Mouse (Mus musculus) lung, embryonic 14.5 days (tissue): ENCODE data around the gene Dok3. TPM values are rescaled to one million over a fixed set of nuclear protein-coding genes. Genes with fewer than 3 reads are reported as not detected.

Experiments
- ATAC-seq: fragments of 200-750 bp; cut with Nextera tagmentation; 2 replicates; pipeline ENCODE4 v1.8.0; 2017; ENCODE audit warnings: mild to moderate bottlenecking, moderate TSS enrichment, moderate library complexity; ENCODE audit not compliant: insufficient read depth
- DNase-seq: peaks from one replicate; pipeline ENCODE4 v3.0.0-alpha.2; 2015
- H3K27ac ChIP-seq: fragments of 300-500 bp; sonication (generic); 2 replicates; pipeline ENCODE4 v1.5.1; 2014; ENCODE audit warnings: low read depth, mild to moderate bottlenecking, moderate library complexity
- H3K27me3 ChIP-seq: fragments of 300-500 bp; sonication (generic); 2 replicates; pipeline ENCODE4 v1.6.1; 2014; ENCODE audit warnings: low read length, control low read depth; ENCODE audit not compliant: insufficient read depth
- H3K36me3 ChIP-seq: fragments of 300-500 bp; sonication (generic); 2 replicates; pipeline ENCODE4 v1.6.1; 2014; ENCODE audit warnings: control low read depth; ENCODE audit not compliant: insufficient read depth
- H3K4me1 ChIP-seq: fragments of 300-500 bp; sonication (generic); 2 replicates; pipeline ENCODE4 v1.6.1; 2014; ENCODE audit warnings: antibody characterized with exemption, control low read depth; ENCODE audit not compliant: insufficient read depth
- H3K4me2 ChIP-seq: fragments of 300-500 bp; sonication (generic); 2 replicates; pipeline ENCODE4 v1.6.1; 2014; ENCODE audit warnings: mild to moderate bottlenecking
- H3K4me3 ChIP-seq: fragments of 300-500 bp; sonication (generic); 2 replicates; pipeline ENCODE4 v1.5.1; 2014; ENCODE audit warnings: low read depth, low read length
- H3K9ac ChIP-seq: fragments of 300-500 bp; sonication (generic); 2 replicates; pipeline ENCODE4 v1.6.1; 2014
- H3K9me3 ChIP-seq: fragments of 300-500 bp; sonication (generic); 2 replicates; pipeline ENCODE4 v1.6.1; 2016; ENCODE audit warnings: low read depth, low read length, control low read depth
- CTCF ChIP-seq: IDR thresholded peaks from 2 replicates; pipeline ENCODE4 v1.5.1; 2016; ENCODE audit warnings: antibody characterized with exemption, low read depth
- WGBS: fragments of 180-500 bp; shearing (Covaris S2); extraction: QIAGEN DNeasy Blood & Tissue Kit; methylation state at CpG from one replicate; pipeline ENCODE4 v1.1.7; 2014; 5-methylcytosine and 5-hydroxymethylcytosine counted together
- polyA plus RNA-seq: library from polyadenylated mRNA; unstranded; fragments of >200 nt; fragmentation: Nextera tagmentation; extraction: Ambion mirVana; gene quantifications from 2 replicates; pipeline ENCODE4 v1.2.1, GENCODE M21; 2014

Dok3 gene
- polyA plus RNA-seq, 1 experiment from 2014 or later, result 2.6 TPM

DNA sequence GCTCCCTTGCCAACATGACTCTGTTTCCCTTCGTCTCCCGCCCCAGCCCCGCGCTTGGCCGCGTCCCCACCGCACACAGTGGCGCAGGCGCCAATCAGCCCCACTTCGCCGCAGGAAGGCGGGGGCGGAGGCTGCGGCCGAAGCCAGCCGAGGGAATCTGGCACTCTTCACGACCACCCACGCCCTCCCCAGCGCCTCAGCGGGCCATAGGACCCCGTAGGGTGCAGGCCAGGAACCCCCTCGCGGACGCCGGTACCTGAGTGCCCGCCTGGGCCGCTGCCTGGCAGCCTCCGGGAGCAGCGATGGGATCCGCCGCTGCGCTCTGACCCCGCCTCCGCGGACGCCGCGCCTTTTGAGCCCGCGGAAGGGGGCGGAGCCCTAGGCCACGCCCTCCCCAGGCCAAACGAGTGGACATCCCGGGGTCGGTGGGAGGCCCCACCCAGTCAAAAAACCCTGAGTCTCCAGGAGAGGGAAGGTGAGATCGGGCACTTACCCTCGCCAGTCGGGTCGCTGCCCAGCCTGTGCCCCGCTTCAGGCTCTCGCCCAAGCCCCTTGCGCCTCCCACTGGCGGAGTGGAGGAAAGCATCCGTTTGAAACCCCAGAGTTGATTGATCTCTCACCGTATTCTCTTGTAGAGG, 15.9 kb downstream of the Dok3 start, which contains the start of gene Pdlim7:
TSS of gene Pdlim7 (minus strand) at position 566 of the 638 bp plus-strand sequence.
- Histone ChIP-seq H3K9me3 (no peaks in the 10 kb centered on the region), H3K4me3 (peak within 1 kb of the TSS; percentile 77), H3K4me2 (peak within 1 kb of the TSS; percentile 91), H3K27ac (peak within 1 kb of the TSS; percentile 88), H3K27me3 (no peaks in the 10 kb centered on the region), H3K4me1 (peaks cover 21% of the 10 kb centered on the region), H3K9ac (peak within 1 kb of the TSS; percentile 80), H3K36me3 (peaks cover 29% of the 10 kb centered on the region)
- TF ChIP-seq CTCF, result peak; percentile 85
- ATAC-seq, result peak; percentile 42
- DNase-seq, result peak; percentile 94
- under 1% methylated on average over 55 of the region's 55 CpGs for WGBS

DNA sequence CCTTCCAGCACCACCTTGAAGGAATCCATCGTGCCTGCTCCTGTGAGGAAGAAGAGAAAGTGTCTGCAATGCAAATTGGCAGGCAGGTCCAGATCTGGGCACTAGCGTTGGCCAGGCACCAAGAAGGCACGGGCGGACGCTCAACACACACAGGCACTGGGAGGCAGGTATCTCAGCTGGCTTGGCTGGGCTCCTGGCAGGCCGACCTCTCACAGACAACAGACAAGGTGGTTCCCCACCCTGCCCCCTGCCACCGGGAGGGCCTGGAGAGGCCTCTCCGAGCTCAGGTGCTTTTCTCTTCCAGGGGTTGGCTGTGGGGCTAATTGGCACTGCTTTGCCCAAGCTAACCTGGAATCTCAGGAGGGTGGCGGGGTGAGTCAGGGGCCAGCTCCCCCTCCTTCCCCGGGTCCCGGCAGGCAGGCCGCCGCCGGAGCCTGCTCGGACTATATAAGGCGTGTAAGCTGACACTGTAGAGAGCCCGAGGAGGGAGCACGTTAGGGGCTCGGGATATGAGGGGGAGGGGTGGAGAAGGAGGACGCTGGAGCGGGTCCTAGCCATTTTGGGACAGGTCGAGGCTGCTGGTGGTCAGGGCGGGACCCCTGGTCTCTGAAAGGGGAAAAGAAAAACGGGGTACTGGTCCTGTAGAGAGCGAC, 16.6 kb downstream of the Dok3 start:
- Histone ChIP-seq H3K36me3 (peaks cover 36% of the 10 kb centered on the region), H3K27me3 (no peaks in the 10 kb centered on the region), H3K9ac (peak overlapping the region; percentile 80), H3K4me2 (peak overlapping the region; percentile 91), H3K4me1 (peaks cover 21% of the 10 kb centered on the region), H3K9me3 (no peaks in the 10 kb centered on the region), H3K4me3 (peak overlapping the region; percentile 77), H3K27ac (peak overlapping the region; percentile 88)
- DNase-seq (peak; percentile 84), ATAC-seq (peak; percentile 61)
- TF ChIP-seq CTCF, result no peak
- under 1% methylated on average over 25 of the region's 25 CpGs for WGBS

GRCm38 (mm10) chr13:55511492-55511861, 17.6 kb downstream of the Dok3 start:
- no peak for DNase-seq
- TF ChIP-seq CTCF, result no peak
- no peaks in the 10 kb centered on the region for H3K9me3 ChIP-seq
- peak overlapping the region; percentile 88 for H3K27ac ChIP-seq
- H3K4me1 ChIP-seq, result peaks cover 21% of the 10 kb centered on the region
- peak overlapping the region; percentile 80; the same call in 1 of the 2 replicates for H3K9ac ChIP-seq
- no peak for ATAC-seq
- peaks cover 46% of the 10 kb centered on the region for H3K36me3 ChIP-seq
- 8% methylated on average over 5 of the region's 5 CpGs for WGBS
- H3K27me3 ChIP-seq, result no peaks in the 10 kb centered on the region
- peak overlapping the region; percentile 91 for H3K4me2 ChIP-seq
- peak overlapping the region; percentile 77 for H3K4me3 ChIP-seq

- peak; percentile 81 for ATAC-seq
- Histone ChIP-seq H3K4me2 (peak overlapping the region; percentile 91), H3K36me3 (peaks cover 52% of the 10 kb centered on the region), H3K27me3 (no peaks in the 10 kb centered on the region), H3K27ac (peak overlapping the region; percentile 88), H3K9me3 (no peaks in the 10 kb centered on the region), H3K4me1 (peaks cover 21% of the 10 kb centered on the region), H3K4me3 (peak overlapping the region; percentile 77), H3K9ac (peak overlapping the region; percentile 10; the same call in 1 of the 2 replicates)
- TF ChIP-seq CTCF, result peak; percentile 43
- peak; percentile 96 for DNase-seq
- WGBS, result 4% methylated on average over 6 of the region's 6 CpGs
Observed at GRCm38 (mm10) chr13:55510668-55511491, 18.2 kb downstream of the Dok3 start.

GRCm38 (mm10) chr13:55510332-55510667, 18.8 kb downstream of the Dok3 start:
- Histone ChIP-seq H3K4me1 (peaks cover 21% of the 10 kb centered on the region), H3K4me3 (peak overlapping the region; percentile 77), H3K4me2 (peak overlapping the region; percentile 91), H3K9me3 (no peaks in the 10 kb centered on the region), H3K9ac (no peak overlapping the region), H3K27me3 (no peaks in the 10 kb centered on the region), H3K36me3 (peaks cover 58% of the 10 kb centered on the region), H3K27ac (peak overlapping the region; percentile 88)
- DNase-seq, result no peak
- no peak for TF ChIP-seq CTCF
- ATAC-seq, result peak; percentile 11; the same call in 1 of the 2 replicates
- 27% methylated on average over 3 of the region's 3 CpGs for WGBS

DNA sequence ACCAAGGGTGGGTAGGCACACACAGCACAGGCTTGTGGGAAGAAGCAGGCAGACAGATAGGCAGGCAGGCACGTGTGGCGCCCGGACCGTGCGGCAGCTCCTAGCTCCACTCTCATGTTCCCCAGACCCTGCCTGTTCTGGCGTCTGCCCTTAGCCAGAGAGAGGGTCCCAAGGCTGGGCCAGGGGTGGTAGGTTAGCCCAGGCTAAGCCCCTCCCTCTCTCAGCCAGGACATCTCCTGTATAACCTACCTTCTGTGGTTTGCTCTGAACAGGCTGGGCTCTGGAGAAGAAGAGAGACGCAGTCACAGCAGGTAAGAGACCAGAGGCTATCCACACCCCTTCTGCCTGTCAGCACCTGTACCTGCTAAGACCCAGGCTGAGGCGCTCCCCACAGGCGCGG, 20.6 kb downstream of the Dok3 start:
- 96% methylated on average over 10 of the region's 10 CpGs for WGBS
- Histone ChIP-seq H3K27me3 (no peaks in the 10 kb centered on the region), H3K4me2 (no peak overlapping the region), H3K4me1 (peaks cover 21% of the 10 kb centered on the region), H3K4me3 (no peak overlapping the region), H3K9ac (no peak overlapping the region; the same call in 1 of the 2 replicates), H3K27ac (no peak overlapping the region), H3K36me3 (peaks cover 75% of the 10 kb centered on the region), H3K9me3 (no peaks in the 10 kb centered on the region)
- no peak for TF ChIP-seq CTCF
- ATAC-seq (no peak), DNase-seq (no peak)

DNA sequence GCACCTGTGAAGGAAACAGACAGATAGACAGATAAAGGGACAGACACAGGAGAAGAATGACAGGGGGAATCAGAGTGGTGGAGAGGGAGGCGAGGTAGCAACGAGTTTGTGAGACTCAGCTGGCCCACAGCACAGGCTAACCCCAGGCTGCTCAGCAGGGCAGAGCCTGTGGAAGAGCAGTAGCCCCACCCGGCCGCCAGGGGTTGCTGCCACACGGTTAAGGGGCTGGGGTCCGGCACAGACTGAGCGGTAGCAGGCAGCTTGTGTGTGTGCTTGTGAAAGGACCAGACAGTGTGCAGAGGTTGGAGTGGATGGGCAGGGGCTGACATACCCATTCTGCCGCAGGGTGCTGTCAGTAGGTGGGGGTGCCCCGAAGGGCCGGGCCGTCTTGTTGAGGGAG, 21.2 kb downstream of the Dok3 start:
- WGBS, result 61% methylated on average over 11 of the region's 11 CpGs
- no peak overlapping the region for H3K9ac ChIP-seq
- peaks cover 81% of the 10 kb centered on the region for H3K36me3 ChIP-seq
- no peak overlapping the region for H3K27ac ChIP-seq
- TF ChIP-seq CTCF, result peak; percentile 44
- no peak overlapping the region for H3K4me3 ChIP-seq
- ATAC-seq, result no peak
- peaks cover 21% of the 10 kb centered on the region for H3K4me1 ChIP-seq
- no peak for DNase-seq
- no peaks in the 10 kb centered on the region for H3K27me3 ChIP-seq
- H3K9me3 ChIP-seq, result no peaks in the 10 kb centered on the region
- no peak overlapping the region for H3K4me2 ChIP-seq
